Mouse (Mus musculus) erythroblast, embryonic 14.5 days (primary cell): ENCODE results near the gene Slc5a11.

Source experiments
- GATA1 ChIP-seq: IDR thresholded peaks from 2 replicates; pipeline ENCODE4 v1.6.1; 2012; ENCODE audit warnings: low read length, inconsistent platforms, mixed read lengths
- TAL1 ChIP-seq: IDR thresholded peaks from 3 replicates; pipeline ENCODE4 v1.6.1; 2012; ENCODE audit warnings: low read length, inconsistent platforms, mixed read lengths

- TF ChIP-seq GATA1 (no peak), TAL1 (no peak)
These were observed 4.0 kb downstream of the Slc5a11 start for GRCm38 (mm10) chr7:123218620-123219019.
